Mouse (Mus musculus) brain, embryonic 14.5 days (tissue): ENCODE data around the gene Bace1.

Experiments
- CTCF ChIP-seq: fragments of 200-500 bp; IDR thresholded peaks from 2 replicates; pipeline ENCODE4 v1.5.1; 2012; ENCODE audit warnings: inconsistent platforms, mild to moderate bottlenecking, moderate library complexity, borderline replicate concordance; ENCODE audit not compliant: insufficient read depth, insufficient read length; ENCODE audit errors: extremely low read depth
- POLR2A ChIP-seq: fragments of 200-500 bp; IDR thresholded peaks from 2 replicates; pipeline ENCODE4 v1.6.1; 2012; ENCODE audit warnings: mild to moderate bottlenecking, inconsistent platforms, borderline replicate concordance; ENCODE audit not compliant: poor library complexity, insufficient read depth, insufficient read length, severe bottlenecking; ENCODE audit errors: extremely low read depth

GRCm38 (mm10) chr9:45803070-45803774 is 35.2 kb upstream of the Bace1 start:
- TF ChIP-seq POLR2A, result no peak
- no peak for TF ChIP-seq CTCF
